Mouse (Mus musculus) MEL (cell line): ENCODE measurements around the gene Ubox5.

ENCODE experiments used
- CTCF ChIP-seq, 3 experiments: IDR thresholded peaks in 2 of 3; conservative IDR thresholded peaks in 1 of 3; 2 replicates each; pipeline ENCODE4 v1.5.1; 2011 to 2012; ENCODE audit warnings: low read length in 3 of 3, low read depth in 2 of 3, mild to moderate bottlenecking in 2 of 3, improper control_type of control experiment in 1 of 3, inconsistent platforms in 1 of 3, mixed read lengths in 1 of 3, moderate library complexity in 1 of 3; ENCODE audit not compliant: control insufficient read depth in 1 of 3, insufficient read depth in 1 of 3, poor library complexity in 1 of 3, severe bottlenecking in 1 of 3
- E2F4 ChIP-seq: IDR thresholded peaks from 2 replicates; pipeline ENCODE4 v1.6.1; 2011; ENCODE audit warnings: low read depth, low read length, improper control_type of control experiment, borderline replicate concordance
- GABPA ChIP-seq: IDR thresholded peaks from 2 replicates; pipeline ENCODE4 v1.6.1; 2012; ENCODE audit warnings: low read depth, mild to moderate bottlenecking, inconsistent platforms, low read length, improper control_type of control experiment, moderate library complexity
- GATA1 ChIP-seq: IDR thresholded peaks from 2 replicates; pipeline ENCODE4 v1.6.1; 2011; ENCODE audit warnings: low read depth, low read length, improper control_type of control experiment
- KAT2A ChIP-seq: conservative IDR thresholded peaks from 2 replicates; pipeline ENCODE4 v1.6.1; 2012; ENCODE audit warnings: low read depth, low read length, improper control_type of control experiment, inconsistent platforms
- MAFK ChIP-seq: IDR thresholded peaks from 2 replicates; pipeline ENCODE4 v1.6.1; 2011; ENCODE audit warnings: low read depth, mild to moderate bottlenecking, low read length, improper control_type of control experiment, borderline replicate concordance
- MAX ChIP-seq: IDR thresholded peaks from 2 replicates; pipeline ENCODE4 v1.6.1; 2011; ENCODE audit warnings: low read length, improper control_type of control experiment
- NELFE ChIP-seq: IDR thresholded peaks from 2 replicates; pipeline ENCODE4 v1.6.1; 2011; ENCODE audit warnings: low read depth, low read length, improper control_type of control experiment
- SIN3A ChIP-seq: IDR thresholded peaks from 2 replicates; pipeline ENCODE4 v1.6.1; 2012; ENCODE audit warnings: low read length, improper control_type of control experiment, inconsistent platforms
- TBP ChIP-seq: IDR thresholded peaks from 2 replicates; pipeline ENCODE4 v1.8.0; 2011; ENCODE audit warnings: low read depth, low read length, improper control_type of control experiment
- ZC3H11A ChIP-seq: IDR thresholded peaks from 2 replicates; pipeline ENCODE4 v1.6.1; 2012; ENCODE audit warnings: low read depth, mild to moderate bottlenecking, inconsistent platforms, low read length, improper control_type of control experiment

DNA sequence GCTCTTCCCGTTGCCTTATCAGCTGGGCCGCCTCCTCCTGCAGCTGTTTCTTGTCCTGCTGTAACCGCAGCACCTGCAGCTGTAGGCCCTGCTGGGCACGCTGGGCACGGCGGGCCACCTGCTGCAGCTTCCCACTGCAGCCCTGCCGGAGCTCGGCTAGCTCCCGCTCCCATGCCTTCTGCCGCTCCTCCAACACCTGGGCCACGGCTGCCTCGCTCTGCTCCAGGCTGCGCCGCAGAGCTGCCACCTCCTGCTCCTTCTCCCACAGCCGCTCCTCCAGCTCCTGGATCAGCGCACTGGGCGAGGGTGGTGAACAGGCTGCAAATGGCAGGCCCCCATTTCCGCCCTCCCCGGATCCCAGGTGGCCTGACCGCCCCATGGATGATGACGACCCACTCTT lies 6.0 kb upstream of the Ubox5 start:
- no peak for TF ChIP-seq TBP
- TF ChIP-seq MAFK = no peak
- TF ChIP-seq KAT2A = no peak
- no peak for TF ChIP-seq GABPA
- no peak for TF ChIP-seq SIN3A
- TF ChIP-seq CTCF (IDR thresholded peaks at IDR 0.05 in 2 of 3, conservative IDR thresholded peaks at IDR 0.05 in 1 of 3; ENCODE audit: control insufficient read depth in 1 of 3, insufficient read depth in 1 of 3, low read depth in 2 of 3, low read length in 3 of 3, poor library complexity in 1 of 3, severe bottlenecking in 1 of 3) = no peak
- no peak for TF ChIP-seq GATA1
- no peak for TF ChIP-seq NELFE
- no peak for TF ChIP-seq ZC3H11A
- no peak for TF ChIP-seq MAX
- no peak for TF ChIP-seq E2F4
